Mouse (Mus musculus) C2C12 (cell line): ENCODE measurements around the gene Ifitm3. TPM values are rescaled to one million over a fixed set of nuclear protein-coding genes. Genes with fewer than 3 reads are reported as not detected.
"Not testable (repeated sequence)": the region's sequence is repeated elsewhere in the genome, so short reads cannot be mapped to it uniquely, and the experiment has no call there.

ENCODE experiments used
- H3K27me3 ChIP-seq: one replicate; pipeline ENCODE4 v1.6.1; 2011; ENCODE audit not compliant: control insufficient read depth, insufficient read depth, insufficient read length
- H3K36me3 ChIP-seq: one replicate; pipeline ENCODE4 v1.6.1; 2011; ENCODE audit not compliant: control insufficient read depth, insufficient read depth
- H3K4me3 ChIP-seq: one replicate; pipeline ENCODE4 v1.5.1; 2011; ENCODE audit warnings: mild to moderate bottlenecking, control low read depth; ENCODE audit not compliant: poor library complexity, insufficient read depth, severe bottlenecking
- H3K79me2 ChIP-seq: one replicate; pipeline ENCODE4 v1.6.1; 2011; ENCODE audit not compliant: control insufficient read depth, insufficient read depth
- H3K79me3 ChIP-seq: one replicate; pipeline ENCODE4 v1.6.1; 2011; ENCODE audit warnings: low read depth, control low read depth
- H3ac ChIP-seq: one replicate; pipeline ENCODE3; 2011; ENCODE audit warnings: low read depth; ENCODE audit not compliant: control insufficient read depth, insufficient read length
- CEBPB ChIP-seq: IDR thresholded peaks from one replicate; pipeline ENCODE4 v1.6.1; 2011; ENCODE audit warnings: low read depth, mild to moderate bottlenecking, control low read depth, moderate library complexity
- CTCF ChIP-seq: IDR thresholded peaks from one replicate; pipeline ENCODE4 v1.5.1; 2011; ENCODE audit not compliant: control insufficient read depth, insufficient read depth, insufficient read length
- FOSL1 ChIP-seq: IDR thresholded peaks from one replicate; pipeline ENCODE4 v1.8.0; 2011; ENCODE audit warnings: mild to moderate bottlenecking, low read length; ENCODE audit not compliant: poor library complexity, insufficient read depth, severe bottlenecking
- MAX ChIP-seq: IDR thresholded peaks from one replicate; pipeline ENCODE4 v1.6.1; 2011; ENCODE audit warnings: mild to moderate bottlenecking, control low read depth
- MYOD1 ChIP-seq: IDR thresholded peaks from one replicate; pipeline ENCODE4 v1.6.1; 2011; ENCODE audit warnings: low read depth; ENCODE audit not compliant: control insufficient read depth, insufficient read length
- MYOG ChIP-seq: IDR thresholded peaks from one replicate; pipeline ENCODE4 v1.6.1; 2011; ENCODE audit not compliant: control insufficient read depth, insufficient read length; ENCODE audit errors: extremely low read depth
- USF1 ChIP-seq: IDR thresholded peaks from one replicate; pipeline ENCODE4 v1.6.1; 2011; ENCODE audit warnings: low read depth, mild to moderate bottlenecking, control low read depth, moderate library complexity
- polyA plus RNA-seq: library from polyadenylated mRNA; unstranded; fragments of >200 nt; fragmentation: generic; extraction: Trizol; gene quantifications from one replicate; pipeline ENCODE4 v1.2.1, GENCODE M21; 2012; ENCODE audit warnings: missing spikeins

Ifitm3 gene
- polyA plus RNA-seq, 1 experiment = 956 TPM

DNA sequence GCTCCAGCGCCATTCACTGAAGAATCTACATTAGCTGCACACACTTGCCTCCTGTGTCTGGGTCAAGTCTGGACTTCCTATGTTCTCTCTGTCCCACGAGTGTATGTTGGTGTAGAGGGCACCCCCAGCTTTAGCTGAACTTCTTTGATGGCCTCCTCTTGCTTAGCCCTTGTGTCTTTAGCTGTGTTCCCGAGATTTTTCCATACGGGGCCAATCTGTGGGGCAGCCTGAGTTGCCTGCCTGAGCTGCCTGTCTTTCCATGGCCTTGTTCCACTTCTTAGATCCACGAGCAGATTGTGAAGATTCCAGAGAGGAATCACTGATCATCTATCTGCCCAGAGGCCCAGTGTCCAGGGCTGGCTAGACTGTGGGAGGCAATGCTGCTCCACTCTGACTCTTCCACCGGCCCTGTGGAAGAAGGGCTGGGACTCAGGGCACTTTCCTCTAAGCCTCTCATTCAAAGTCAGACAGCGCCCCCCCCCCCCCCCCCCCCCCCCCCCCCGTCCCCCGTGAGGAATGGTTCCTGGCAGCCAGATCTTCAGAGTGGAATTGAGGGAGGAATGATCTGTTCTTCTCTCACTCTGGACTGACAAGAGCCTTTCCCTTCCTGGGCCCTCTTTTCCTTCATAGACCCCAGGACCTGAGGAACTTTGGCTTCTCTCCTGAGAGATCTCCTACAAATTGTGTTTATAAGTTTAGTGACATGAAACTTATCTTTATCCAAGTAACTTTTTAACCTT, 30.5 kb upstream of the Ifitm3 start:
- Histone ChIP-seq H3K27me3 (no peaks in the 10 kb centered on the region), H3K79me3 (no peaks in the 10 kb centered on the region), H3ac (no peak overlapping the region), H3K4me3 (no peak overlapping the region), H3K79me2 (no peaks in the 10 kb centered on the region), H3K36me3 (no peaks in the 10 kb centered on the region)
- TF ChIP-seq FOSL1 = no peak
- TF ChIP-seq CEBPB = no peak

DNA sequence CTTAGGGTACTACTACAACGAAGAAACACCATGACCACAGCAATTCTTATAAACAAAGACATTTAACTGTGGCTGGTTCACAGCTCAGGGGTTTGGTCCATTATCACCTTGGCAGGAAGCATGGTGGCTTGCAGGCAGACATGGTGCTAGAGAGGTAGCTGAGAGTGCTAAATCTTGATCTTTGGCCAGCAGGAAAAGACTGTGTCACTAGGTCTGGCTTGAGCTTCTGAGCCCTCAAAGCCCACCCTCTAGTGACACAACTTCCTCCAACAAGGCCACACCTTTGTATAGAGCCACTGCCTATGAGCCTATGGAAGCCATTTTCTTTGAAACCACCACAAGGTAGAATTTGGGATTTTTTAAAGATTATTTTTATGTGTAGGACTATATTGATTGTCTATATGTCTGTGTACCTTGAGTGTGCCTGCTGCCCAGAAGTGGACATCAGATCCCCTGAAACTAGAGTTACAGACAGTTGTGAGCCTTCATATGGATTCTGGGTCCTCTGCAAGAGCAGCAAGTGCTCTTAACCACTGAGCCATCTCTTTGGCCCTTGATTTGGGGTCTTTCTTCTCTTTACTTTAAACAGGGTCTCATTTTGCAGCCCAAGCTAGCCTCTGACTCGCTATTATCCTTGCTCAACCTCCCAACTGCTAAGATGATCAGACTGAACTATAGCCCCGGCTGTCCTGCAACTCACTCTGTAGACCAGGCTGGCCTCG, 29.0 kb upstream of the Ifitm3 start:
- TF ChIP-seq MYOD1 (no peak), FOSL1 (no peak), USF1 (no peak)
- no peaks in the 10 kb centered on the region for H3K27me3 ChIP-seq
- no peak overlapping the region for H3ac ChIP-seq
- H3K79me2 ChIP-seq = no peaks in the 10 kb centered on the region
- no peaks in the 10 kb centered on the region for H3K79me3 ChIP-seq
- no peaks in the 10 kb centered on the region for H3K36me3 ChIP-seq
- no peak overlapping the region for H3K4me3 ChIP-seq

DNA sequence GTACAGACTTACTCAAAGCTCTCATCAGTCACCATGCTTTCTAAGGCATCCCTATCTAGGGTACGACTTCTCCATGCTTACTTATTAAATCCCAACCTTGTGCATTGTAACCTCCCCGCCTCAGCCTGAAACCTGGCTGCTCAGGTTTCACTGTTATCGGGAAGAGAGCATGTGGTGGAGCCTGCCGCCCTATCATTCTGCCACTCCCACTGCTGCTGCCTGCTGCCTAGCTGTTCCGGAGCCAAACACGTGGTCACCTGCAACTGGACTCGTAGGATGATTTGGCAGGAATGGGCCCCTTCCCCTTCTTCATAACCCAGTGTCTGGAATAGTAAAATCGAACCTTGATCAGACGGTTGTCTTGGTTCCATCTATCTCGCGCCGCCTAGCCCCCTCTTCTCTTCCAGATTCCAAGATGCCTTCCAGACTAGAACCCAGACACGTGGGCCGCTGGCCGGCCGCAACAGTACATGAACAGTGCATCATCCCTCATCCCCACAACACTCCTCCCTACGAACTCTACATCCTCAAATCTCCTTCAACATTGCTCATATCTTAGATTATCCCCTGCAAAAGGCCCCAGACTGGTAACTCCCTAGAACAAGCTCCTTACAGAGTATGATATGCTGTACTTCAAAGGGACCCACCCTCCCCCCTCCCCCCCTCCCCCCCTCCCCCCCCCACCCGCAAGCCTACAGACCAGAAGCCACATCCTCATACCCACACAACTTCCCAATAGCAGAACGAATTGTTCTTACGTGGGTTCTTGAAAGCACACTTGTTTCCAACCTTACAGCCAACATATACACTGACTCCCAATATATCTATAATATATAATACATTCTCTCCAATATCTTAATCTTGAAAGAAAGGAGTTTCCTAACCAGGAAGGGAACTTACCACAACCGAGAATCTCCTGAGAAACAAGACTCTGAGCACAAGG, 27.8 kb upstream of the Ifitm3 start:
- TF ChIP-seq MYOD1 = no peak
- TF ChIP-seq MAX = no peak
- TF ChIP-seq MYOG = no peak
- TF ChIP-seq FOSL1 = no peak
- TF ChIP-seq CTCF = no peak
- no peak for TF ChIP-seq USF1
- TF ChIP-seq CEBPB = no peak
- no peak overlapping the region for H3ac ChIP-seq
- H3K79me3 ChIP-seq = no peaks in the 10 kb centered on the region
- H3K79me2 ChIP-seq = no peaks in the 10 kb centered on the region
- H3K36me3 ChIP-seq = no peaks in the 10 kb centered on the region
- no peak overlapping the region for H3K4me3 ChIP-seq
- H3K27me3 ChIP-seq = no peaks in the 10 kb centered on the region

DNA sequence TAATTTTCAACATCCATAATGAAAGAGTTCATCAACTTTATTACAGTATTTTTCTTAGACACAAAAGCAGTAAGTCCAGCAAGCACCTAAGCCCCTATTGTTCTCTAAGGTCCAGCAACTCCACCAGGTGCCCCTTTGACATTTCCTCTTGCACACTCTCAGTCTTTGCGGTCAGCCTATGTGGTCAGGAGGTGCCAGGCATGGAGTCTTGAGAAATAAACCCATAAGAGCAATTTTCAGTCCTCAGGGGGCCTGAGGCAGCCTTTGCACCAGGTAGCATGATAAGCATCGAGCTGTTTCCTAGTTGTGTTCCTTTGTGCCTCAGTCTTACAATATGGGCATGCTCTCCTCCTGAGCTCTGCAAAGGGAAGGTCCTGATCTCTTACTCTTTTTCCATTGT, 26.1 kb upstream of the Ifitm3 start:
- not testable (repeated sequence) for H3K36me3 ChIP-seq, H3K79me2 ChIP-seq, H3K4me3 ChIP-seq, H3K27me3 ChIP-seq, H3ac ChIP-seq, H3K79me3 ChIP-seq

DNA sequence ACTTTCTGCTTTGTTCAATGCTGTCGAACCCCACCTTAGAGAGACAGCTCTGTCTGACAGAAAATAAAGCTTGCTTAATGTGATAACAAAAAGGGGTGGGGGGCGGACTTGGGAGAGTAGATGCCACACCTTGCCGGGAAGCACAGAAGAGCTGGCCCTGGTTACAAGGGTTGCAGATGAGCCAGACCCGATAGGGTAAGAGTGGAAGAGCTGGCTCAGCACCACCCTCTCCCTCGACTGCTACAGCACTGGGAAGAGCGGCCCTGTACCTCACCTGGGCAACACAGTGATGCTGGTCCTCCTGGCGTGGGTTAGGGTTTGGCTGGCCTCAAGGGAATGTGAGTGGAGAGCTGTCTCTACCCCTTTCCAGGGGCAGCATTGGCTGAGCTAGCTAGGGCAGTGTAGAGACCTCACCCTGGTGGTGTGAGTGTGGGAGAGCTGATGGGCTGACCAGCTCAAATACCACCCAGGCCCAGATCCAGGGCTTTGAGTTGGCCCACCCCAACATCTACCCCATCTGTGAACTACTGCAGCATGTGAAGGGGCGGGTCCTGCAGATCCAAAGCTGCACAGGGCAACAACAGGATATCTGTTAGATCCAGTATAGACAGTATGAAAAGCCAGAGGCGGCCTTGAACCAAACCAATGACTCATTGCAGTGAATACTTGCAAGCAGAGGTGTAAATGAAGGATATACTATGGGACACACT, 22.0 kb upstream of the Ifitm3 start:
- Histone ChIP-seq H3ac (no peak overlapping the region), H3K79me3 (no peaks in the 10 kb centered on the region), H3K4me3 (no peak overlapping the region), H3K36me3 (no peaks in the 10 kb centered on the region), H3K79me2 (no peaks in the 10 kb centered on the region), H3K27me3 (no peaks in the 10 kb centered on the region)
- TF ChIP-seq USF1 = no peak
- TF ChIP-seq FOSL1 = no peak
- no peak for TF ChIP-seq MYOD1
- TF ChIP-seq MYOG = no peak
- TF ChIP-seq CTCF = no peak
- TF ChIP-seq MAX = no peak
- TF ChIP-seq CEBPB = no peak

DNA sequence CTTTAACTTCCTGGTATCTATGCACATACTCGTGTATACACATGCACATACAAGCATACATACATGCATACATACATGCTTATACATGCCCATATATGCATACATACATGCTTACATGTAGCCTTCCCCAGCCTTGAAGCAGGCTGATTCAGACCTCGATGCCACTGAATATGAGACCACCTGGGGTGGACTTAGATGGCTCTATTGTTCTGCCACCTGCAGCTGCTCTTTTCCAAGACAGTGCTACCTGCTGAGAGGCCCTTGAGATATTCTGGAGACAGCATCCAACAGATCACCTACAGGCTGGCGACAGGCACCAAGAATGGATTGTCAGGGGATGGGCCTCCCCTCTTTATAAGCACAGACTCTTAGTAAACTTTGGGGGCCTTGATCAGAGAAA, 19.8 kb upstream of the Ifitm3 start:
- H3K36me3 ChIP-seq = no peaks in the 10 kb centered on the region
- no peaks in the 10 kb centered on the region for H3K27me3 ChIP-seq
- H3K4me3 ChIP-seq = no peak overlapping the region
- H3K79me3 ChIP-seq = no peaks in the 10 kb centered on the region
- no peak overlapping the region for H3ac ChIP-seq
- TF ChIP-seq FOSL1 (no peak), CEBPB (no peak), USF1 (no peak), CTCF (no peak), MYOD1 (no peak), MYOG (no peak), MAX (no peak)
- no peaks in the 10 kb centered on the region for H3K79me2 ChIP-seq
